Mouse (Mus musculus) CH12.LX (cell line): ENCODE data around the gene Aig1. TPM values are rescaled to one million over a fixed set of nuclear protein-coding genes. Genes with fewer than 3 reads are reported as not detected.
A peak's percentile ranks its signal among the peaks of the same experiment; 100 is the strongest.

ENCODE experiments used
- DNase-seq: peaks from one replicate; pipeline ENCODE4 v3.0.0-alpha.2; 2013; ENCODE audit errors: extremely low read depth
- H3K27ac ChIP-seq: 2 replicates; pipeline ENCODE4 v1.5.1; 2012; ENCODE audit warnings: low read depth, mild to moderate bottlenecking, control low read depth, moderate library complexity; ENCODE audit not compliant: insufficient read depth
- H3K27me3 ChIP-seq: replicated peaks from 2 replicates; pipeline ENCODE3; 2012; ENCODE audit warnings: inconsistent platforms
- H3K36me3 ChIP-seq, 2 experiments: replicated peaks in 1 of 2; 2 replicates each; pipeline versions ENCODE3 to v1.6.1; 2012; ENCODE audit warnings: inconsistent platforms in 1 of 2, low read length in 1 of 2, mild to moderate bottlenecking in 1 of 2, mixed read lengths in 1 of 2, moderate library complexity in 1 of 2; ENCODE audit not compliant: control insufficient read depth in 1 of 2, insufficient read depth in 1 of 2
- H3K4me1 ChIP-seq, 2 experiments: 2 replicates each; pipeline ENCODE4 v1.6.1; 2012; ENCODE audit warnings: inconsistent platforms in 1 of 2, moderate library complexity in 1 of 2; ENCODE audit not compliant: insufficient read depth in 2 of 2, control insufficient read depth in 1 of 2
- H3K4me2 ChIP-seq: 2 replicates; pipeline ENCODE4 v1.6.1; 2012; ENCODE audit warnings: low read depth, mild to moderate bottlenecking, control low read depth; ENCODE audit not compliant: poor library complexity, insufficient read depth, severe bottlenecking
- H3K4me3 ChIP-seq, 3 experiments: fragments of 150-350 bp in 1 of 3; sonication (generic) in 1 of 3; replicated peaks in 1 of 3; 2 replicates each; pipeline versions ENCODE3 to v1.5.1; 2011 to 2012; ENCODE audit warnings: low read depth in 2 of 3, low read length in 2 of 3, mild to moderate bottlenecking in 2 of 3, moderate library complexity in 2 of 3, control low read depth in 1 of 3, improper control_type of control experiment in 1 of 3, inconsistent platforms in 1 of 3, mixed read lengths in 1 of 3; ENCODE audit not compliant: poor library complexity in 1 of 3
- H3K79me2 ChIP-seq: replicated peaks from 2 replicates; pipeline ENCODE4 v1.6.1; 2012; ENCODE audit warnings: mild to moderate bottlenecking, moderate library complexity; ENCODE audit not compliant: control insufficient read depth, poor library complexity, insufficient read depth, severe bottlenecking; ENCODE audit errors: extremely low read depth
- H3K9ac ChIP-seq: 2 replicates; pipeline ENCODE4 v1.6.1; 2012; ENCODE audit warnings: low read depth, mild to moderate bottlenecking, control low read depth, moderate library complexity; ENCODE audit not compliant: insufficient read depth
- H3K9me3 ChIP-seq: replicated peaks from 2 replicates; pipeline ENCODE3; 2012; ENCODE audit warnings: low read length, inconsistent platforms, mixed read lengths
- BHLHE40 ChIP-seq: IDR thresholded peaks from 2 replicates; pipeline ENCODE4 v1.6.1; 2011; ENCODE audit warnings: mild to moderate bottlenecking, low read depth, low read length, improper control_type of control experiment
- CHD1 ChIP-seq: IDR thresholded peaks from 2 replicates; pipeline ENCODE4 v1.6.1; 2012; ENCODE audit warnings: low read depth, low read length, improper control_type of control experiment, inconsistent platforms
- ETS1 ChIP-seq: conservative IDR thresholded peaks from 2 replicates; pipeline ENCODE4 v1.6.1; 2012; ENCODE audit warnings: low read depth, mild to moderate bottlenecking, inconsistent platforms, low read length, improper control_type of control experiment, moderate library complexity
- HCFC1 ChIP-seq: IDR thresholded peaks from 2 replicates; pipeline ENCODE4 v1.6.1; 2012; ENCODE audit warnings: low read depth, mild to moderate bottlenecking, inconsistent platforms, low read length, improper control_type of control experiment
- IRF4 ChIP-seq: IDR thresholded peaks from 2 replicates; pipeline ENCODE4 v1.6.1; 2014; ENCODE audit warnings: low read depth, mild to moderate bottlenecking, inconsistent platforms, low read length, improper control_type of control experiment
- JUN ChIP-seq: IDR thresholded peaks from 2 replicates; pipeline ENCODE4 v1.6.1; 2011; ENCODE audit warnings: low read depth, mild to moderate bottlenecking, low read length, improper control_type of control experiment, moderate library complexity; ENCODE audit not compliant: insufficient read depth
- JUND ChIP-seq: conservative IDR thresholded peaks from 2 replicates; pipeline ENCODE4 v1.6.1; 2011; ENCODE audit warnings: low read depth, low read length, improper control_type of control experiment
- MAX ChIP-seq: IDR thresholded peaks from 2 replicates; pipeline ENCODE4 v1.6.1; 2011; ENCODE audit warnings: low read length, improper control_type of control experiment
- MAZ ChIP-seq: IDR thresholded peaks from 2 replicates; pipeline ENCODE4 v1.6.1; 2012; ENCODE audit warnings: low read depth, mild to moderate bottlenecking, inconsistent platforms, low read length, improper control_type of control experiment, moderate library complexity
- MXI1 ChIP-seq: IDR thresholded peaks from 2 replicates; pipeline ENCODE4 v1.6.1; 2011; ENCODE audit warnings: mild to moderate bottlenecking, low read depth, low read length, improper control_type of control experiment
- MYC ChIP-seq: IDR thresholded peaks from 2 replicates; pipeline ENCODE4 v1.6.1; 2011; ENCODE audit warnings: low read depth, mild to moderate bottlenecking, improper control_type of control experiment, low read length
- NELFE ChIP-seq: IDR thresholded peaks from 2 replicates; pipeline ENCODE4 v1.6.1; 2011; ENCODE audit warnings: low read depth, low read length, improper control_type of control experiment
- PAX5 ChIP-seq: IDR thresholded peaks from 2 replicates; pipeline ENCODE4 v1.6.1; 2012; ENCODE audit warnings: low read length, inconsistent platforms, mixed read lengths
- RCOR1 ChIP-seq: conservative IDR thresholded peaks from 2 replicates; pipeline ENCODE4 v1.6.1; 2012; ENCODE audit warnings: low read depth, mild to moderate bottlenecking, inconsistent platforms, low read length, improper control_type of control experiment
- SIN3A ChIP-seq: IDR thresholded peaks from 2 replicates; pipeline ENCODE4 v1.6.1; 2012; ENCODE audit warnings: low read length, improper control_type of control experiment, inconsistent platforms
- SMC3 ChIP-seq: IDR thresholded peaks from 2 replicates; pipeline ENCODE4 v1.6.1; 2011; ENCODE audit warnings: low read depth, low read length, improper control_type of control experiment
- TBP ChIP-seq: conservative IDR thresholded peaks from 2 replicates; pipeline ENCODE4 v1.6.1; 2011; ENCODE audit warnings: low read depth, low read length, improper control_type of control experiment
- TCF12 ChIP-seq: IDR thresholded peaks from 2 replicates; pipeline ENCODE4 v1.6.1; 2014; ENCODE audit warnings: low read depth, mild to moderate bottlenecking, inconsistent platforms, low read length, improper control_type of control experiment
- UBTF ChIP-seq: IDR thresholded peaks from 2 replicates; pipeline ENCODE4 v1.6.1; 2012; ENCODE audit warnings: low read depth, mild to moderate bottlenecking, inconsistent platforms, low read length, improper control_type of control experiment, moderate library complexity
- USF2 ChIP-seq: conservative IDR thresholded peaks from 2 replicates; pipeline ENCODE4 v1.6.1; 2011; ENCODE audit warnings: low read depth, low read length, improper control_type of control experiment
- ZC3H11A ChIP-seq: IDR thresholded peaks from 2 replicates; pipeline ENCODE4 v1.6.1; 2012; ENCODE audit warnings: low read depth, mild to moderate bottlenecking, inconsistent platforms, low read length, improper control_type of control experiment
- dilution Hi-C: fragments of 300-500 bp; cut with MboI; formaldehyde crosslinking; loops from 2 replicates; pipeline ENCODE4 v1.14.3; 2020; ENCODE audit warnings: low sequenced_read_pairs; ENCODE audit not compliant: extremely low pct_unique_long_range_greater_than_20kb, extremely low pct_ligation_motif_present
- in situ Hi-C: fragments of 300-500 bp; cut with MboI; formaldehyde crosslinking; loops from 3 replicates; pipeline ENCODE4 v1.14.3; 2019; ENCODE audit warnings: low sequenced_read_pairs, low pct_ligation_motif_present, low pct_unique_long_range_greater_than_20kb, mixed read lengths
- polyA plus RNA-seq: library from polyadenylated mRNA; unstranded; fragments of >175 nt; gene quantifications from 2 replicates; pipeline ENCODE4 v1.2.1, GENCODE M21; 2012; ENCODE audit warnings: low read depth; ENCODE audit not compliant: insufficient read length
- total RNA-seq, 2 experiments: library from RNA; depleted of rRNA; stranded (reverse); fragments of 300-350 nt in 1 of 2; fragments of >200 nt in 1 of 2; gene quantifications; 2 replicates each; pipeline ENCODE4 v1.2.3; 2012 to 2014

Aig1 gene
- total and polyA plus RNA-seq, 3 experiments = 1.6 to 10.8 (median 2.4) TPM

GRCm38 (mm10) chr10:13837709-13838456 lies 30.9 kb downstream of the Aig1 start:
- H3K4me2 ChIP-seq = no peak overlapping the region
- no peak for DNase-seq
- H3K27ac ChIP-seq = no peak overlapping the region; the same call in 1 of the 2 replicates
- peaks cover 14 to 16% of the 10 kb centered on the region in 2 experiments for H3K4me1 ChIP-seq
- no peak overlapping the region for H3K9ac ChIP-seq
- H3K9me3 ChIP-seq = no peaks in the 10 kb centered on the region
- no peaks in the 10 kb centered on the region for H3K36me3 ChIP-seq
- no peak for TF ChIP-seq TBP
- TF ChIP-seq ETS1 = no peak
- TF ChIP-seq PAX5 = no peak
- no peak for TF ChIP-seq TCF12
- TF ChIP-seq MXI1 = no peak
- TF ChIP-seq, all 38 proteins: peak for 0
- Histone ChIP-seq H3K79me2 (no peaks in the 10 kb centered on the region), H3K4me3 (no peak overlapping the region), H3K27me3 (no peaks in the 10 kb centered on the region)
- in situ Hi-C loops (no loop called here), dilution Hi-C loops (no loop called here)

GRCm38 (mm10) chr10:13836956-13837355 lies 31.8 kb downstream of the Aig1 start:
- TF ChIP-seq UBTF = no peak
- no peak for TF ChIP-seq PAX5
- TF ChIP-seq SIN3A = no peak
- TF ChIP-seq MYC = no peak
- dilution Hi-C loops = no loop called here
- no peak for DNase-seq
- Histone ChIP-seq H3K9me3 (no peaks in the 10 kb centered on the region), H3K36me3 (no peaks in the 10 kb centered on the region), H3K79me2 (no peaks in the 10 kb centered on the region), H3K27me3 (no peaks in the 10 kb centered on the region), H3K4me1 (peaks cover 16 to 25% of the 10 kb centered on the region in 2 experiments), H3K4me3 (no peak overlapping the region), H3K9ac (no peak overlapping the region), H3K4me2 (no peak overlapping the region), H3K27ac (no peak overlapping the region)
- in situ Hi-C loops = no loop called here

- no peak for DNase-seq
- no peak for TF ChIP-seq JUN
- TF ChIP-seq HCFC1 = no peak
- TF ChIP-seq JUND = no peak
- no peak for TF ChIP-seq CHD1
- no peak for TF ChIP-seq NELFE
- no peak for TF ChIP-seq IRF4
- TF ChIP-seq MXI1 = no peak
- no peak for TF ChIP-seq PAX5
- TF ChIP-seq TCF12 = no peak
- TF ChIP-seq SMC3 = no peak
- no peak for TF ChIP-seq RCOR1
- no peak for TF ChIP-seq MAX
- TF ChIP-seq SIN3A = no peak
- TF ChIP-seq ZC3H11A = no peak
- TF ChIP-seq MAZ = no peak
- TF ChIP-seq BHLHE40 = no peak
- TF ChIP-seq USF2 = no peak
- no peak for TF ChIP-seq MYC
Observed at GRCm38 (mm10) chr10:13835737-13836475, 32.9 kb downstream of the Aig1 start.

More at GRCm38 (mm10) chr10:13835737-13836475, 32.9 kb downstream of the Aig1 start:
- Histone ChIP-seq H3K9ac (no peak overlapping the region), H3K79me2 (no peaks in the 10 kb centered on the region), H3K4me3 (no peak overlapping the region), H3K36me3 (no peaks in the 10 kb centered on the region), H3K27ac (0 out of 2 replicates have a peak overlapping the region, but pooled peaks have one; percentile 21), H3K4me2 (no peak overlapping the region), H3K9me3 (no peaks in the 10 kb centered on the region), H3K27me3 (no peaks in the 10 kb centered on the region), H3K4me1 (peaks cover 16 to 26% of the 10 kb centered on the region in 2 experiments)
- in situ Hi-C loops (no loop called here), dilution Hi-C loops (no loop called here)
